Mouse (Mus musculus): ENCODE data around the gene Mink1. TPM values are rescaled to one million over a fixed set of nuclear protein-coding genes. Genes with fewer than 3 reads are reported as not detected.
A peak's percentile ranks its signal among the peaks of the same experiment; 100 is the strongest.

The Mink1 gene
- polyA plus RNA-seq, 1 experiment from 2014 or later = 17.7 TPM

DNA sequence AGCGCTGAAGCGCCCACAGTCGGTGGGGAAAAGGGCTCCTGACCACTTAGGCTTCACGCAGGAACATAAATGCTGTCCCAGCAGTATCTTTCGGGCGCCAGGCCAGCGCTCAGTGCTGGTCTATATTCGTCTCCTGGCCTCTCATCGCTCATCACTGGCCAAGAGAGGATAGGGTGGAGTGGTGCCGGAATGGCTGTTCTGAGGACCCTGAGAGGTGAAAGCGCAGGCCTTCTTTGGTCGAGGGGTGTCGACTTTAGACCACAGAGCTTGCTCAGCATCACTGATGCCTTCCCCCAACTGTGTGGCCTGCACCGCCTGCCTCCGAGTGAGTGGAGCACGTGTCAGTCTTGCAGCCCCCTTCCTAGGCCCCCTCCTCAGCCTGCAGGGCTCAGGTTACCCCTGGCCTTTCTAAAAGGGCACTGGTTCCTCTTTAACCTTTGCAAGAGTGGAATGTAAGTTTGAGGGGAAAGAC lies 93.8 kb downstream of the Mink1 start:
- Histone ChIP-seq H3K9ac (ENCODE audit: low read length) (peak overlapping the region; percentile 98), H3K27ac (ENCODE audit: low read depth, low read length) (peak overlapping the region; percentile 94; the same call in 1 of the 2 replicates), H3K4me1 (replicated peaks; ENCODE audit: control insufficient read depth, insufficient read depth, low read length) (peaks cover 25% of the 10 kb centered on the region), H3K9me3 (ENCODE audit: control insufficient read depth, low read length) (no peaks in the 10 kb centered on the region), H3K4me3 (ENCODE audit: low read depth, low read length) (peak overlapping the region; percentile 99), H3K27me3 (ENCODE audit: control insufficient read depth, insufficient read depth, low read length) (no peaks in the 10 kb centered on the region), H3K36me3 (ENCODE audit: control insufficient read depth, insufficient read depth, low read length) (peaks cover 2% of the 10 kb centered on the region; the same call in 1 of the 2 replicates), H3K4me2 (ENCODE audit: low read depth, low read length, severe bottlenecking) (peak overlapping the region; percentile 97)
- ATAC-seq (replicated peaks; ENCODE audit: low FRiP score) (no peak; the same call in 1 of the 2 replicates), DNase-seq (ENCODE audit: low spot score) (peak; percentile 71)
- 3% methylated on average over 16 of the region's 16 CpGs for WGBS

DNA sequence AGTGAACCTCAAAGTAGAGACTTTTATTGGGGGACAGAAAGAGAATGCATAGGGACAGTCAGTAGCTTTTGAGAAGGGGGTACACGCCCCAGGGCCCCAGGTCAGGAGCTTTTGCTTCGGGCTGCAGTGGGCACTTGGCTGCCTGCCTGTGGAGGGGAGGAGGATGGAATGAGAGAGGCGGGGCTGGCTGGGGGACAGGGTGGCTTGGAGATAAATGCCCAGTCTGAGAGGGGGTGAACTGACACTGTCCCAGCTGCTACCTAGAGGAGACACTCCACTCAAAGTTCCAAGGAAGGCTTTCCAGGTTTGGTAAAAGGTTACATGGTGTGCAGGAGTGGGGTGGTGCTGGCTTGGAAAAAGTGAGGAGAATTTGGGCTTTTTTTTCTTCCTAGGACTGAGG lies 94.3 kb downstream of the Mink1 start, which contains the start of gene Eno3:
Gene Eno3, plus strand, starts transcription at position 239 of the 400 bp plus-strand sequence.
- no peaks in the 10 kb centered on the region for H3K27me3 ChIP-seq (ENCODE audit: control insufficient read depth, insufficient read depth, low read length)
- H3K9ac ChIP-seq (ENCODE audit: low read length) = peak within 1 kb of the TSS; percentile 98
- H3K4me2 ChIP-seq (ENCODE audit: low read depth, low read length, severe bottlenecking) = peak within 1 kb of the TSS; percentile 97
- WGBS = 11% methylated on average over 3 of the region's 3 CpGs
- H3K36me3 ChIP-seq (ENCODE audit: control insufficient read depth, insufficient read depth, low read length) = peaks cover under 1% of the 10 kb centered on the region; the same call in 1 of the 2 replicates
- no peaks in the 10 kb centered on the region for H3K9me3 ChIP-seq (ENCODE audit: control insufficient read depth, low read length)
- H3K4me1 ChIP-seq (replicated peaks; ENCODE audit: control insufficient read depth, insufficient read depth, low read length) = peaks cover 23% of the 10 kb centered on the region
- no peak for DNase-seq (ENCODE audit: low spot score)
- H3K27ac ChIP-seq (ENCODE audit: low read depth, low read length) = peak within 1 kb of the TSS; percentile 94; the same call in 1 of the 2 replicates
- no peak for ATAC-seq (replicated peaks; ENCODE audit: low FRiP score)
- peak within 1 kb of the TSS; percentile 99 for H3K4me3 ChIP-seq (ENCODE audit: low read depth, low read length)

DNA sequence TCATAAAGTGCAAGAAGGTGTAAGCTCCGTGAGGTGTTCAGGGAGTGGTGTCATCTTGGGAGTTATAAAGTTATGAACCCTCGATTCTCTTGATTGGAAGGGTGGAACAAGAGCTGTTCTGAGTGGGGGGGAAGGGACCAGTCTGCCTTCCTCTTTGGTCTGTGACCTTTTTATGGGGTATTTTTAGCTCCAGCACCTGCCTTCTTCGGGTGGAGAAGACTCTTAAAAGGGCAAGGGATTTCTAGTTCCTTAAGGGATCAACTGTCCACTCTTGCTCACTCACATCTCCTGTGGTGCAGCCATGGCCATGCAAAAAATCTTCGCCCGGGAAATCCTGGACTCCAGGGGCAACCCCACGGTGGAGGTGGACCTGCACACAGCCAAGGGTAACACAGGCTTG lies 94.9 kb downstream of the Mink1 start:
- no peak for ATAC-seq (replicated peaks; ENCODE audit: low FRiP score)
- DNase-seq (ENCODE audit: low spot score) = no peak

DNA sequence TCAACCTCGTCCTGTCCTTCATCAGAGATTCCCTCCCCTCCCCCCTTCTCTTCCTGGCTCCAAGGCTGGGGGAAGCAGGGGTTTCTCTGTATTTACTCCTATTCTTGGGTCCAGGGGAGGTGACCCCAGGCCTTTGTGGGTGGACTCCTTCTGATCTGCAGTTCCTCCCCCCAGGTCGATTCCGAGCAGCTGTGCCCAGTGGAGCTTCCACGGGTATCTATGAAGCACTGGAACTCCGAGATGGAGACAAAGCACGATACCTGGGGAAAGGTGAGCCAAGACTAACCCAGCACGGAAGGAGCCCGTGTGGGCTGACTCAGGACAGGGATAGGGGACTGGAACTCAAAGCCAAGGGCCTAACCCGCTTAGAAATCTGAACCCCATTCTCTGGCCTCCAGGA lies 95.3 kb downstream of the Mink1 start:
- ATAC-seq (replicated peaks; ENCODE audit: low FRiP score) (no peak), DNase-seq (ENCODE audit: low spot score) (no peak)
- H3K4me3 ChIP-seq (ENCODE audit: low read depth, low read length) = no peak overlapping the region
- H3K9me3 ChIP-seq (ENCODE audit: control insufficient read depth, low read length) = no peaks in the 10 kb centered on the region
- H3K27ac ChIP-seq (ENCODE audit: low read depth, low read length) = no peak overlapping the region
- no peak overlapping the region for H3K9ac ChIP-seq (ENCODE audit: low read length)
- no peaks in the 10 kb centered on the region for H3K27me3 ChIP-seq (ENCODE audit: control insufficient read depth, insufficient read depth, low read length)
- no peak overlapping the region for H3K4me2 ChIP-seq (ENCODE audit: low read depth, low read length, severe bottlenecking)
- peaks cover 17% of the 10 kb centered on the region for H3K4me1 ChIP-seq (replicated peaks; ENCODE audit: control insufficient read depth, insufficient read depth, low read length)
- H3K36me3 ChIP-seq (ENCODE audit: control insufficient read depth, insufficient read depth, low read length) = peaks cover 3% of the 10 kb centered on the region; the same call in 1 of the 2 replicates
- 61% methylated on average over 9 of the region's 9 CpGs for WGBS

More for the DNA sequence above, 94.9 kb downstream of the Mink1 start:
- Histone ChIP-seq H3K9ac (ENCODE audit: low read length) (no peak overlapping the region), H3K36me3 (ENCODE audit: control insufficient read depth, insufficient read depth, low read length) (peaks cover 3% of the 10 kb centered on the region; the same call in 1 of the 2 replicates), H3K27ac (ENCODE audit: low read depth, low read length) (no peak overlapping the region), H3K9me3 (ENCODE audit: control insufficient read depth, low read length) (no peaks in the 10 kb centered on the region), H3K4me3 (ENCODE audit: low read depth, low read length) (no peak overlapping the region), H3K4me2 (ENCODE audit: low read depth, low read length, severe bottlenecking) (no peak overlapping the region), H3K4me1 (replicated peaks; ENCODE audit: control insufficient read depth, insufficient read depth, low read length) (peaks cover 22% of the 10 kb centered on the region), H3K27me3 (ENCODE audit: control insufficient read depth, insufficient read depth, low read length) (no peaks in the 10 kb centered on the region)
- WGBS = 56% methylated on average over 6 of the region's 6 CpGs

DNA sequence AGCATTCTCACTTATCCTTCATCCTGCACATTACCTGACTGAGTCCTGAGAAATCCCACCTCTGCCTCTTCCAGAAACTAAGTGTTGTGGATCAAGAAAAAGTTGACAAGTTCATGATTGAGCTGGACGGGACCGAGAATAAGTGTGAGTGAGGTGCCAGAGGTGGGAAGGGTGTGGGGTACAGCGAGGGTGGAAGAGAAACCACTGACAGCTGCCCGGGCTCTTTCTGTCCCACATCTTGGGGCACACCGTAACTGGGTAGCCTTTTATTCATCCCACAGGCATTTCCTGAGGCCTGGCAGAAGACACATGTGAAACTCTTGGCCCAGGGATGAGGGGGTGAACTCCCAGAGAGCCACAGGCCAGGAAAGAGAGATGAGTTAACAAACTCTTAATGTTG lies 95.8 kb downstream of the Mink1 start:
- Histone ChIP-seq H3K9ac (ENCODE audit: low read length) (no peak overlapping the region), H3K27ac (ENCODE audit: low read depth, low read length) (no peak overlapping the region), H3K4me3 (ENCODE audit: low read depth, low read length) (no peak overlapping the region)

DNA sequence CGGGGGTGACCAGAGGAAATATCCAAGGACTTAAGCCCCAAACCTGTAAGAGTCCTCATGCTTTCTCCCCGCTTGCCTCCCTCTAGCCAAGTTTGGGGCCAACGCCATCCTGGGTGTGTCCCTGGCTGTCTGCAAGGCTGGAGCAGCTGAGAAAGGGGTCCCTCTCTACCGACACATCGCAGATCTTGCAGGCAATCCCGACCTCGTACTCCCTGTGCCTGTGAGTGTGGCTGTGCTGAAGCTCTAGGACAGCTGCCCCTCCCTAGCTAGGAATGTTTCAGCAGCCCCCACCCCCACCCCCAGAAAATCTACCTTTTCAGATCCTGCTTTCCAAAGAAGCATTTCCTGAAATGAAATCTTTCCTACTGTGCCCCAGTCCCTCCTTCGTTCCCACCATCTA lies 96.3 kb downstream of the Mink1 start:
- Histone ChIP-seq H3K27ac (ENCODE audit: low read depth, low read length) (no peak overlapping the region), H3K27me3 (ENCODE audit: control insufficient read depth, insufficient read depth, low read length) (no peaks in the 10 kb centered on the region), H3K36me3 (ENCODE audit: control insufficient read depth, insufficient read depth, low read length) (peaks cover 6% of the 10 kb centered on the region; the same call in 1 of the 2 replicates), H3K4me3 (ENCODE audit: low read depth, low read length) (no peak overlapping the region), H3K9me3 (ENCODE audit: control insufficient read depth, low read length) (no peaks in the 10 kb centered on the region), H3K9ac (ENCODE audit: low read length) (no peak overlapping the region), H3K4me1 (replicated peaks; ENCODE audit: control insufficient read depth, insufficient read depth, low read length) (peaks cover 16% of the 10 kb centered on the region), H3K4me2 (ENCODE audit: low read depth, low read length, severe bottlenecking) (no peak overlapping the region)
- DNase-seq (ENCODE audit: low spot score) (no peak), ATAC-seq (replicated peaks; ENCODE audit: low FRiP score) (no peak)
- 78% methylated on average over 8 of the region's 8 CpGs for WGBS

More for the DNA sequence above, 95.8 kb downstream of the Mink1 start:
- DNase-seq (ENCODE audit: low spot score) (no peak), ATAC-seq (replicated peaks; ENCODE audit: low FRiP score) (no peak)
- H3K36me3 ChIP-seq (ENCODE audit: control insufficient read depth, insufficient read depth, low read length) = peaks cover 6% of the 10 kb centered on the region; the same call in 1 of the 2 replicates
- no peaks in the 10 kb centered on the region for H3K27me3 ChIP-seq (ENCODE audit: control insufficient read depth, insufficient read depth, low read length)
- peaks cover 16% of the 10 kb centered on the region for H3K4me1 ChIP-seq (replicated peaks; ENCODE audit: control insufficient read depth, insufficient read depth, low read length)
- no peak overlapping the region for H3K4me2 ChIP-seq (ENCODE audit: low read depth, low read length, severe bottlenecking)
- H3K9me3 ChIP-seq (ENCODE audit: control insufficient read depth, low read length) = no peaks in the 10 kb centered on the region
- 87% methylated on average over 5 of the region's 5 CpGs for WGBS

DNA sequence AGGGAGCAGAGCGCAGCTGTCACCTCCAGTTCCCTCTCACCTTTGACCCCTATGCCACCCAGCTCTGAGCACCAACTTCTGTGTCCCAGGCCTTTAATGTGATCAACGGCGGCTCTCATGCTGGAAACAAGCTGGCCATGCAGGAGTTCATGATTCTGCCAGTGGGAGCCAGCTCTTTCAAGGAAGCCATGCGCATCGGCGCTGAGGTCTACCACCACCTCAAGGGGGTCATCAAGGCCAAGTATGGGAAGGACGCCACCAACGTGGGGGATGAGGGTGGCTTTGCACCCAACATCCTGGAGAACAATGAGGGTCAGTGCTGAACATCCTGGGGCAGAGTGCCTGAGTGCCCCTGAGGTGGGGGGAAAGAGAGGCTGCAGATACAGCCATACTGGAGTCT lies 97.9 kb downstream of the Mink1 start:
- no peaks in the 10 kb centered on the region for H3K9me3 ChIP-seq (ENCODE audit: control insufficient read depth, low read length)
- WGBS = 92% methylated on average over 8 of the region's 8 CpGs
- no peak overlapping the region for H3K9ac ChIP-seq (ENCODE audit: low read length)
- H3K27ac ChIP-seq (ENCODE audit: low read depth, low read length) = no peak overlapping the region
- ATAC-seq (replicated peaks; ENCODE audit: low FRiP score) = no peak
- peaks cover 14% of the 10 kb centered on the region; the same call in 1 of the 2 replicates for H3K36me3 ChIP-seq (ENCODE audit: control insufficient read depth, insufficient read depth, low read length)
- H3K4me2 ChIP-seq (ENCODE audit: low read depth, low read length, severe bottlenecking) = no peak overlapping the region
- no peak overlapping the region for H3K4me3 ChIP-seq (ENCODE audit: low read depth, low read length)
- no peaks in the 10 kb centered on the region for H3K27me3 ChIP-seq (ENCODE audit: control insufficient read depth, insufficient read depth, low read length)
- DNase-seq (ENCODE audit: low spot score) = no peak
- peaks cover 16% of the 10 kb centered on the region for H3K4me1 ChIP-seq (replicated peaks; ENCODE audit: control insufficient read depth, insufficient read depth, low read length)

DNA sequence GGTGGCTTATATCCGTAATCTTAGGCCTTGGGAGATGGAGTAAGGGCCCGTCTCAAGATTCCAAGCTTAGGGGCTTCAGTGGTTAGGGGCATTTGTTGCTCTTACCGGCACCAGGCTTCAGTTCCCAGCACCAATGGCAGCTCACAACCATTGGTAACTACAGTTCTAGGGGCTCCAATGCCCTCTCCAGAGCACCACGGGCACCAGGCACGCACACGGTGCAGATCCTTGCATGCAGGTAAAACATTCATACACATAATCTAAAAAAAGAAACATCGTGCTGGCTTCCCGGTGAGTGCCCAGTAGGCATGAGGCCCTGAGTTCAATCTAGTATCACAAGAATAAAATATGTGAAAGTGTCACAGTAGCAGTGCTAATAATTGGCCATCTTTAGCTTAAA lies 100.4 kb downstream of the Mink1 start:
- no peak for ATAC-seq (replicated peaks; ENCODE audit: low FRiP score)
- H3K27ac ChIP-seq (ENCODE audit: low read depth, low read length) = no peak overlapping the region
- no peak for DNase-seq (ENCODE audit: low spot score)
- no peaks in the 10 kb centered on the region for H3K9me3 ChIP-seq (ENCODE audit: control insufficient read depth, low read length)
- H3K4me2 ChIP-seq (ENCODE audit: low read depth, low read length, severe bottlenecking) = no peak overlapping the region
- no peak overlapping the region for H3K4me3 ChIP-seq (ENCODE audit: low read depth, low read length)
- WGBS = 87% methylated on average over 8 of the region's 8 CpGs
- peaks cover 14% of the 10 kb centered on the region; the same call in 1 of the 2 replicates for H3K36me3 ChIP-seq (ENCODE audit: control insufficient read depth, insufficient read depth, low read length)
- no peaks in the 10 kb centered on the region for H3K4me1 ChIP-seq (replicated peaks; ENCODE audit: control insufficient read depth, insufficient read depth, low read length)
- H3K27me3 ChIP-seq (ENCODE audit: control insufficient read depth, insufficient read depth, low read length) = no peaks in the 10 kb centered on the region
- no peak overlapping the region for H3K9ac ChIP-seq (ENCODE audit: low read length)

DNA sequence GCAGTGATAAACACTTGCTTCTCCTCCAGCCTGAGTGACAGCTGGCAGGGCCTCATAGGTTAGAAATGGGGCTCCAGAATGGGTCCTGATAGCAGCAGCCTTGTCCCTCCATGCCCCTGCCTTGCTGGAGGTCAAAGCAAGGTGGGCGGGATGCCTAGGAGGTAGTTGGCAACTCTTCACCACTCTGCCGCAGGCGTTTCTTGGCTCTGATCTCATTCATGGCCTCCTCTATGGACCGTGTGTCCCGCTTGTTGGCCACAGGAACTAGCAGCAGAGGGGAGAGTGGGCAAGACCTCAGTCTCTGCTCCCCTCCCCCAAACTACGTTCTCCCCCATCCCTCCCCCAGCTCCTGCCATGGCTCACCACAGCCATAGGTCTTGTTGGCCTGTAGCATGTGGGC lies 101.3 kb downstream of the Mink1 start:
- no peak overlapping the region for H3K9ac ChIP-seq (ENCODE audit: low read length)
- H3K27ac ChIP-seq (ENCODE audit: low read depth, low read length) = no peak overlapping the region
- no peak overlapping the region for H3K4me3 ChIP-seq (ENCODE audit: low read depth, low read length)
- H3K36me3 ChIP-seq (ENCODE audit: control insufficient read depth, insufficient read depth, low read length) = peaks cover 14% of the 10 kb centered on the region; the same call in 1 of the 2 replicates
- H3K4me1 ChIP-seq (replicated peaks; ENCODE audit: control insufficient read depth, insufficient read depth, low read length) = no peaks in the 10 kb centered on the region
- no peaks in the 10 kb centered on the region for H3K27me3 ChIP-seq (ENCODE audit: control insufficient read depth, insufficient read depth, low read length)
- no peak overlapping the region for H3K4me2 ChIP-seq (ENCODE audit: low read depth, low read length, severe bottlenecking)
- DNase-seq (ENCODE audit: low spot score) (no peak), ATAC-seq (replicated peaks; ENCODE audit: low FRiP score) (no peak)
- WGBS = 91% methylated on average over 6 of the region's 6 CpGs
- H3K9me3 ChIP-seq (ENCODE audit: control insufficient read depth, low read length) = no peaks in the 10 kb centered on the region
